Mouse (Mus musculus): ENCODE measurements around the gene Nav3. TPM values are rescaled to one million over a fixed set of nuclear protein-coding genes. Genes with fewer than 3 reads are reported as not detected.

Gene Nav3
- polyA plus RNA-seq, 2 experiments: 0.06 to 0.07 TPM

GRCm38 (mm10) chr10:109950296-109950695 lies 505.7 kb downstream of the Nav3 start:
- no peak for DNase-seq (ENCODE audit: low read depth in 3 of 3, low spot score in 3 of 3)
- no peaks in the 10 kb centered on the region for H3K36me3 ChIP-seq (replicated peaks; ENCODE audit: control insufficient read depth, insufficient read depth, low read depth)
- H3K4me3 ChIP-seq (ENCODE audit: insufficient read depth in 1 of 2, low read depth in 2 of 2, low read length in 2 of 2): no peak overlapping the region
- no peak overlapping the region for H3K4me2 ChIP-seq (ENCODE audit: low read depth)
- no peaks in the 10 kb centered on the region for H3K27me3 ChIP-seq (ENCODE audit: control insufficient read depth, insufficient read depth, low read length)
- TF ChIP-seq EP300 (IDR thresholded peaks at IDR 0.05; ENCODE audit: low read depth) (no peak), CTCF (IDR thresholded peaks at IDR 0.05; ENCODE audit: low read depth) (no peak)
- H3K27ac ChIP-seq: no peak overlapping the region
- H3K9ac ChIP-seq (replicated peaks): no peak overlapping the region
- no peak for ATAC-seq (ENCODE audit: insufficient read depth)
- 54% methylated on average over 3 of the region's 3 CpGs for WGBS (ENCODE audit: insufficient replicate concordance)
- no peaks in the 10 kb centered on the region for H3K9me3 ChIP-seq (ENCODE audit: control insufficient read depth, low read length)
- no peaks in the 10 kb centered on the region for H3K4me1 ChIP-seq (replicated peaks; ENCODE audit: control insufficient read depth in 2 of 2, insufficient read depth in 2 of 2, low read length in 1 of 2)

- Histone ChIP-seq H3K4me3 (ENCODE audit: insufficient read depth in 1 of 2, low read depth in 2 of 2, low read length in 2 of 2) (no peak overlapping the region), H3K4me2 (ENCODE audit: low read depth) (no peak overlapping the region), H3K36me3 (replicated peaks; ENCODE audit: control insufficient read depth, insufficient read depth, low read depth) (no peaks in the 10 kb centered on the region), H3K9me3 (ENCODE audit: control insufficient read depth, low read length) (no peaks in the 10 kb centered on the region), H3K27ac (no peak overlapping the region), H3K27me3 (ENCODE audit: control insufficient read depth, insufficient read depth, low read length) (no peaks in the 10 kb centered on the region), H3K4me1 (replicated peaks; ENCODE audit: control insufficient read depth in 2 of 2, insufficient read depth in 2 of 2, low read length in 1 of 2) (no peaks in the 10 kb centered on the region), H3K9ac (replicated peaks) (no peak overlapping the region)
- DNase-seq (ENCODE audit: low read depth in 3 of 3, low spot score in 3 of 3): no peak
- 68% methylated on average over 5 of the region's 5 CpGs for WGBS (ENCODE audit: insufficient replicate concordance)
- TF ChIP-seq CTCF (IDR thresholded peaks at IDR 0.05; ENCODE audit: low read depth) (no peak), EP300 (IDR thresholded peaks at IDR 0.05; ENCODE audit: low read depth) (no peak)
- no peak for ATAC-seq (ENCODE audit: insufficient read depth)
These were observed 526.7 kb downstream of the Nav3 start for GRCm38 (mm10) chr10:109929319-109929622.

GRCm38 (mm10) chr10:109928547-109929318 lies 527.3 kb downstream of the Nav3 start:
- WGBS (ENCODE audit: insufficient replicate concordance): 66% methylated on average over 8 of the region's 8 CpGs
- DNase-seq (ENCODE audit: low read depth in 3 of 3, low spot score in 3 of 3) (no peak), ATAC-seq (ENCODE audit: insufficient read depth) (no peak)
- Histone ChIP-seq H3K36me3 (replicated peaks; ENCODE audit: control insufficient read depth, insufficient read depth, low read depth) (no peaks in the 10 kb centered on the region), H3K9ac (replicated peaks) (no peak overlapping the region), H3K9me3 (ENCODE audit: control insufficient read depth, low read length) (no peaks in the 10 kb centered on the region), H3K27me3 (ENCODE audit: control insufficient read depth, insufficient read depth, low read length) (no peaks in the 10 kb centered on the region), H3K4me2 (ENCODE audit: low read depth) (no peak overlapping the region), H3K4me1 (replicated peaks; ENCODE audit: control insufficient read depth in 2 of 2, insufficient read depth in 2 of 2, low read length in 1 of 2) (no peaks in the 10 kb centered on the region), H3K27ac (no peak overlapping the region), H3K4me3 (ENCODE audit: insufficient read depth in 1 of 2, low read depth in 2 of 2, low read length in 2 of 2) (no peak overlapping the region)
- TF ChIP-seq EP300 (IDR thresholded peaks at IDR 0.05; ENCODE audit: low read depth) (no peak), CTCF (IDR thresholded peaks at IDR 0.05; ENCODE audit: low read depth) (no peak)

- no peak overlapping the region for H3K9ac ChIP-seq (replicated peaks)
- no peaks in the 10 kb centered on the region for H3K4me1 ChIP-seq (replicated peaks; ENCODE audit: control insufficient read depth in 2 of 2, insufficient read depth in 2 of 2, low read length in 1 of 2)
- no peaks in the 10 kb centered on the region for H3K36me3 ChIP-seq (replicated peaks; ENCODE audit: control insufficient read depth, insufficient read depth, low read depth)
- H3K27me3 ChIP-seq (ENCODE audit: control insufficient read depth, insufficient read depth, low read length): no peaks in the 10 kb centered on the region
- H3K27ac ChIP-seq: no peak overlapping the region
- H3K9me3 ChIP-seq (ENCODE audit: control insufficient read depth, low read length): no peaks in the 10 kb centered on the region
- WGBS (ENCODE audit: insufficient replicate concordance): 23% methylated on average over 3 of the region's 3 CpGs
- ATAC-seq (ENCODE audit: insufficient read depth): 0 out of 2 replicates have a peak, but pooled peaks have one; percentile 48
- no peak overlapping the region for H3K4me2 ChIP-seq (ENCODE audit: low read depth)
- TF ChIP-seq EP300 (IDR thresholded peaks at IDR 0.05; ENCODE audit: low read depth) (no peak), CTCF (IDR thresholded peaks at IDR 0.05; ENCODE audit: low read depth) (no peak)
- no peak overlapping the region for H3K4me3 ChIP-seq (ENCODE audit: insufficient read depth in 1 of 2, low read depth in 2 of 2, low read length in 2 of 2)
- DNase-seq (ENCODE audit: low read depth in 3 of 3, low spot score in 3 of 3): no peak
These were observed 529.9 kb downstream of the Nav3 start for GRCm38 (mm10) chr10:109926149-109926548.

GRCm38 (mm10) chr10:109924136-109924535 lies 531.9 kb downstream of the Nav3 start:
- Histone ChIP-seq H3K4me1 (replicated peaks; ENCODE audit: control insufficient read depth in 2 of 2, insufficient read depth in 2 of 2, low read length in 1 of 2) (no peaks in the 10 kb centered on the region), H3K36me3 (replicated peaks; ENCODE audit: control insufficient read depth, insufficient read depth, low read depth) (no peaks in the 10 kb centered on the region), H3K9me3 (ENCODE audit: control insufficient read depth, low read length) (no peaks in the 10 kb centered on the region), H3K27ac (no peak overlapping the region), H3K4me3 (ENCODE audit: insufficient read depth in 1 of 2, low read depth in 2 of 2, low read length in 2 of 2) (no peak overlapping the region), H3K27me3 (ENCODE audit: control insufficient read depth, insufficient read depth, low read length) (no peaks in the 10 kb centered on the region), H3K4me2 (ENCODE audit: low read depth) (no peak overlapping the region), H3K9ac (replicated peaks) (no peak overlapping the region)
- DNase-seq (ENCODE audit: low read depth in 3 of 3, low spot score in 3 of 3) (no peak), ATAC-seq (ENCODE audit: insufficient read depth) (no peak)
- 60% methylated on average over 2 of the region's 2 CpGs for WGBS (ENCODE audit: insufficient replicate concordance)
- no peak for TF ChIP-seq EP300 (IDR thresholded peaks at IDR 0.05; ENCODE audit: low read depth)
- TF ChIP-seq CTCF (IDR thresholded peaks at IDR 0.05; ENCODE audit: low read depth): no peak
